Mouse (Mus musculus) embryo, embryonic 10 days (tissue): Measurements from ENCODE around the gene Chka.
A peak's percentile ranks its signal among the peaks of the same experiment; 100 is the strongest.

Experiments used
- DNase-seq: peaks from one replicate; pipeline ENCODE4 v3.0.0-alpha.2; 2015; ENCODE audit warnings: low spot score

The Chka gene

GRCm38 (mm10) chr19:3889096-3889495 is 37.5 kb downstream of the Chka start:
- DNase-seq = no peak

- DNase-seq = peak; percentile 24
Measured at GRCm38 (mm10) chr19:3890181-3890580, 38.6 kb downstream of the Chka start.

- DNase-seq = no peak
Measured at GRCm38 (mm10) chr19:3893545-3894116, 42.1 kb downstream of the Chka start.

GRCm38 (mm10) chr19:3894294-3894693 is 42.7 kb downstream of the Chka start:
- DNase-seq = no peak

GRCm38 (mm10) chr19:3895171-3895631 is 43.6 kb downstream of the Chka start:
- peak; percentile 75 for DNase-seq

GRCm38 (mm10) chr19:3896208-3896607 is 44.6 kb downstream of the Chka start:
- no peak for DNase-seq

GRCm38 (mm10) chr19:3897557-3897956 is 46.0 kb downstream of the Chka start:
- DNase-seq = no peak

- no peak for DNase-seq
Measured at GRCm38 (mm10) chr19:3898952-3899351, 47.4 kb downstream of the Chka start.

GRCm38 (mm10) chr19:3899618-3900017 is 48.0 kb downstream of the Chka start:
- no peak for DNase-seq

- no peak for DNase-seq
Measured at GRCm38 (mm10) chr19:3902966-3903365, 51.4 kb downstream of the Chka start.

- no peak for DNase-seq
Measured at GRCm38 (mm10) chr19:3903648-3904362, 52.2 kb downstream of the Chka start.

GRCm38 (mm10) chr19:3904363-3904675 is 52.7 kb downstream of the Chka start:
- DNase-seq = no peak

GRCm38 (mm10) chr19:3905261-3905969 is 53.8 kb downstream of the Chka start:
- DNase-seq = peak; percentile 43

GRCm38 (mm10) chr19:3906326-3906725 is 54.8 kb downstream of the Chka start:
- no peak for DNase-seq

- DNase-seq = peak; percentile 79
Measured at GRCm38 (mm10) chr19:3906795-3907786, 55.5 kb downstream of the Chka start, which contains the start of gene Tcirg1. Gene Tcirg1 (minus strand): TSS chr19:3907133.

GRCm38 (mm10) chr19:3907876-3908660 is 56.5 kb downstream of the Chka start:
- DNase-seq = no peak

- no peak for DNase-seq
Measured at GRCm38 (mm10) chr19:3910206-3910605, 58.6 kb downstream of the Chka start.

GRCm38 (mm10) chr19:3912337-3913204 is 61.0 kb downstream of the Chka start, which contains the start of gene Ndufs8:
Gene Ndufs8 (minus strand): TSS chr19:3912774.
- peak; percentile 97 for DNase-seq

GRCm38 (mm10) chr19:3913692-3914091 is 62.1 kb downstream of the Chka start:
- DNase-seq = no peak

- no peak for DNase-seq
Measured at GRCm38 (mm10) chr19:3914535-3914934, 63.0 kb downstream of the Chka start.
